Mouse (Mus musculus): ENCODE measurements around the gene Atxn1. TPM values are rescaled to one million over a fixed set of nuclear protein-coding genes. Genes with fewer than 3 reads are reported as not detected.

The Atxn1 gene
- total and polyA plus RNA-seq, 3 experiments, result 0.39 to 1.1 TPM; not detected in 1

- DNase-seq (ENCODE audit: low read depth, low spot score), result no peak
- TF ChIP-seq POLR2A (IDR thresholded peaks at IDR 0.05; ENCODE audit: control insufficient read depth in 1 of 2, insufficient read depth in 1 of 2, low read depth in 1 of 2, low read length in 2 of 2, poor library complexity in 1 of 2) (no peak), TBP (IDR thresholded peaks at IDR 0.05; ENCODE audit: low read depth, low read length) (no peak), POLR2AphosphoS2 (IDR thresholded peaks at IDR 0.05; ENCODE audit: low read length) (no peak), GABPA (IDR thresholded peaks at IDR 0.05; ENCODE audit: low read depth, low read length) (no peak), TCF12 (IDR thresholded peaks at IDR 0.05; ENCODE audit: low read depth, low read length) (no peak), TAL1 (IDR thresholded peaks at IDR 0.05; ENCODE audit: low read length) (no peak), BHLHE40 (IDR thresholded peaks at IDR 0.05; ENCODE audit: borderline replicate concordance, low read depth, low read length) (no peak), KAT2A (conservative IDR thresholded peaks at IDR 0.05; ENCODE audit: low read depth, low read length) (no peak), MYB (IDR thresholded peaks at IDR 0.05; ENCODE audit: low read depth, low read length) (no peak), E2F4 (IDR thresholded peaks at IDR 0.05; ENCODE audit: borderline replicate concordance, low read depth, low read length) (no peak), USF2 (IDR thresholded peaks at IDR 0.05; ENCODE audit: borderline replicate concordance in 1 of 2, insufficient read depth in 1 of 2, low read depth in 1 of 2, low read length in 2 of 2) (no peak)
- Histone ChIP-seq H3K27me3 (ENCODE audit: control insufficient read depth in 1 of 2, insufficient read depth in 2 of 2, low read length in 2 of 2) (no peaks in the 10 kb centered on the region), H3K27ac (ENCODE audit: control insufficient read depth, low read depth, low read length) (no peak overlapping the region), H3K79me2 (ENCODE audit: control insufficient read depth, insufficient read depth, low read length, poor library complexity) (no peaks in the 10 kb centered on the region), H3K9me3 (replicated peaks; ENCODE audit: insufficient read depth, low read length) (no peaks in the 10 kb centered on the region), H3K36me3 (ENCODE audit: control insufficient read depth in 1 of 2, insufficient read depth in 2 of 2, low read length in 2 of 2) (no peaks in the 10 kb centered on the region), H3K4me3 (ENCODE audit: control insufficient read depth in 1 of 2, insufficient read depth in 1 of 2, low read depth in 2 of 2, low read length in 2 of 2) (no peak overlapping the region), H3K9ac (ENCODE audit: control insufficient read depth, low read depth, low read length, poor library complexity, severe bottlenecking) (no peak overlapping the region), H3K4me1 (ENCODE audit: control insufficient read depth in 1 of 2, insufficient read depth in 2 of 2, low read length in 2 of 2) (no peaks in the 10 kb centered on the region)
Observed at GRCm38 (mm10) chr13:45679096-45679495, 285.7 kb downstream of the Atxn1 start.

GRCm38 (mm10) chr13:45672628-45673027 is 292.2 kb downstream of the Atxn1 start:
- Histone ChIP-seq H3K27ac (ENCODE audit: control insufficient read depth, low read depth, low read length) (no peak overlapping the region), H3K4me3 (ENCODE audit: control insufficient read depth in 1 of 2, insufficient read depth in 1 of 2, low read depth in 2 of 2, low read length in 2 of 2) (no peak overlapping the region), H3K9ac (ENCODE audit: control insufficient read depth, low read depth, low read length, poor library complexity, severe bottlenecking) (no peak overlapping the region), H3K4me1 (ENCODE audit: control insufficient read depth in 1 of 2, insufficient read depth in 2 of 2, low read length in 2 of 2) (no peaks in the 10 kb centered on the region), H3K9me3 (replicated peaks; ENCODE audit: insufficient read depth, low read length) (no peaks in the 10 kb centered on the region), H3K36me3 (ENCODE audit: control insufficient read depth in 1 of 2, insufficient read depth in 2 of 2, low read length in 2 of 2) (no peaks in the 10 kb centered on the region), H3K79me2 (ENCODE audit: control insufficient read depth, insufficient read depth, low read length, poor library complexity) (no peaks in the 10 kb centered on the region), H3K27me3 (ENCODE audit: control insufficient read depth in 1 of 2, insufficient read depth in 2 of 2, low read length in 2 of 2) (no peaks in the 10 kb centered on the region)
- no peak for TF ChIP-seq MYC (IDR thresholded peaks at IDR 0.05; ENCODE audit: low read depth, low read length)
- TF ChIP-seq ZKSCAN1 (IDR thresholded peaks at IDR 0.05; ENCODE audit: low read depth, low read length), result peak; percentile 89
- TF ChIP-seq ZMIZ1 (IDR thresholded peaks at IDR 0.05; ENCODE audit: low read depth, low read length), result no peak
- TF ChIP-seq ZC3H11A (IDR thresholded peaks at IDR 0.05; ENCODE audit: low read depth, low read length), result no peak
- peak; percentile 20 for DNase-seq (ENCODE audit: low read depth, low spot score)

- Histone ChIP-seq H3K9ac (ENCODE audit: control insufficient read depth, low read depth, low read length, poor library complexity, severe bottlenecking) (no peak overlapping the region), H3K27me3 (ENCODE audit: control insufficient read depth in 1 of 2, insufficient read depth in 2 of 2, low read length in 2 of 2) (no peaks in the 10 kb centered on the region), H3K4me1 (ENCODE audit: control insufficient read depth in 1 of 2, insufficient read depth in 2 of 2, low read length in 2 of 2) (no peaks in the 10 kb centered on the region), H3K79me2 (ENCODE audit: control insufficient read depth, insufficient read depth, low read length, poor library complexity) (no peaks in the 10 kb centered on the region), H3K27ac (ENCODE audit: control insufficient read depth, low read depth, low read length) (no peak overlapping the region), H3K36me3 (ENCODE audit: control insufficient read depth in 1 of 2, insufficient read depth in 2 of 2, low read length in 2 of 2) (no peaks in the 10 kb centered on the region), H3K4me3 (ENCODE audit: control insufficient read depth in 1 of 2, insufficient read depth in 1 of 2, low read depth in 2 of 2, low read length in 2 of 2) (no peak overlapping the region), H3K9me3 (replicated peaks; ENCODE audit: insufficient read depth, low read length) (no peaks in the 10 kb centered on the region)
- no peak for TF ChIP-seq POLR2AphosphoS2 (IDR thresholded peaks at IDR 0.05; ENCODE audit: low read length)
- no peak for TF ChIP-seq ELF1 (IDR thresholded peaks at IDR 0.05; ENCODE audit: low read depth, low read length)
- TF ChIP-seq UBTF (IDR thresholded peaks at IDR 0.05; ENCODE audit: borderline replicate concordance, insufficient read depth, low read depth, low read length), result no peak
- no peak for TF ChIP-seq CHD1 (IDR thresholded peaks at IDR 0.05; ENCODE audit: low read depth, low read length)
- TF ChIP-seq ETS1 (IDR thresholded peaks at IDR 0.05; ENCODE audit: low read depth, low read length), result no peak
- TF ChIP-seq MAFK (IDR thresholded peaks at IDR 0.05; ENCODE audit: borderline replicate concordance, low read depth, low read length), result no peak
- no peak for TF ChIP-seq SIN3A (IDR thresholded peaks at IDR 0.05; ENCODE audit: low read length)
- no peak for TF ChIP-seq TBP (IDR thresholded peaks at IDR 0.05; ENCODE audit: low read depth, low read length)
- TF ChIP-seq CTCF (IDR thresholded peaks at IDR 0.05 in 2 of 3, conservative IDR thresholded peaks at IDR 0.05 in 1 of 3; ENCODE audit: control insufficient read depth in 1 of 3, insufficient read depth in 1 of 3, low read depth in 2 of 3, low read length in 3 of 3, poor library complexity in 1 of 3, severe bottlenecking in 1 of 3), result no peak
- TF ChIP-seq BHLHE40 (IDR thresholded peaks at IDR 0.05; ENCODE audit: borderline replicate concordance, low read depth, low read length), result no peak
- no peak for TF ChIP-seq TCF12 (IDR thresholded peaks at IDR 0.05; ENCODE audit: low read depth, low read length)
- DNase-seq (ENCODE audit: low read depth, low spot score), result no peak
Observed at GRCm38 (mm10) chr13:45669969-45670368, 294.8 kb downstream of the Atxn1 start.
